Mouse (Mus musculus) lung, adult 18-20 months (tissue): ENCODE results near the gene Gm15155.
"Not testable (repeated sequence)": the region's sequence is repeated elsewhere in the genome, so short reads cannot be mapped to it uniquely, and the experiment has no call there.

Experiments
- DNase-seq, 2 experiments: peaks; one replicate each; pipeline ENCODE4 v3.0.0; 2022; ENCODE audit warnings: mixed read lengths in 2 of 2

Gene Gm15155

GRCm38 (mm10) chrX:155624341-155624841, at the start of gene Gm15155:
Gene Gm15155, plus strand, starts transcription at chrX:155624741.
- no peak for DNase-seq

GRCm38 (mm10) chrX:155579791-155580190, 44.8 kb upstream of the Gm15155 start:
- DNase-seq, result no peak

- no peak for DNase-seq
Measured at GRCm38 (mm10) chrX:155584586-155584985, 40.0 kb upstream of the Gm15155 start.

- DNase-seq, result no peak
Measured at GRCm38 (mm10) chrX:155591490-155591889, 33.1 kb upstream of the Gm15155 start.

GRCm38 (mm10) chrX:155592467-155592866, 32.1 kb upstream of the Gm15155 start:
- DNase-seq, result no peak

- no peak for DNase-seq
Measured at GRCm38 (mm10) chrX:155594685-155595084, 29.9 kb upstream of the Gm15155 start.

- no peak for DNase-seq
Measured at GRCm38 (mm10) chrX:155596390-155596789, 28.2 kb upstream of the Gm15155 start.

- DNase-seq, result no peak
Measured at GRCm38 (mm10) chrX:155601196-155601595, 23.3 kb upstream of the Gm15155 start.

GRCm38 (mm10) chrX:155622527-155622926, 2.0 kb upstream of the Gm15155 start:
- DNase-seq, result no peak

- DNase-seq, result no peak
Measured at GRCm38 (mm10) chrX:155622961-155623599, 1.5 kb upstream of the Gm15155 start.

- no peak for DNase-seq
Measured at GRCm38 (mm10) chrX:155623701-155624281, 750 bp upstream of the Gm15155 start, which contains the start of gene Ptchd1. Gene Ptchd1, minus strand, starts transcription at chrX:155623814.

- DNase-seq, result no peak
Measured at GRCm38 (mm10) chrX:155624895-155625294, 354 bp downstream of the Gm15155 start.

GRCm38 (mm10) chrX:155625671-155626196, 1.2 kb downstream of the Gm15155 start:
- DNase-seq, result no peak

GRCm38 (mm10) chrX:155643975-155644374, 19.4 kb downstream of the Gm15155 start:
- no peak for DNase-seq

- DNase-seq, result no peak
Measured at GRCm38 (mm10) chrX:155645975-155646374, 21.4 kb downstream of the Gm15155 start.

- DNase-seq, result no peak
Measured at GRCm38 (mm10) chrX:155657971-155658370, 33.4 kb downstream of the Gm15155 start.

GRCm38 (mm10) chrX:155690440-155690839, 65.9 kb downstream of the Gm15155 start:
- not testable (repeated sequence) for DNase-seq

GRCm38 (mm10) chrX:155724157-155724556, 99.6 kb downstream of the Gm15155 start:
- no peak for DNase-seq

GRCm38 (mm10) chrX:155728387-155728786, 103.8 kb downstream of the Gm15155 start:
- DNase-seq, result no peak

- no peak for DNase-seq
Measured at GRCm38 (mm10) chrX:155888118-155888517, 263.6 kb downstream of the Gm15155 start.

GRCm38 (mm10) chrX:155900040-155900439, 275.5 kb downstream of the Gm15155 start:
- DNase-seq, result no peak

- no peak for DNase-seq
Measured at GRCm38 (mm10) chrX:155901742-155902141, 277.2 kb downstream of the Gm15155 start.

- no peak for DNase-seq
Measured at GRCm38 (mm10) chrX:155903108-155903507, 278.6 kb downstream of the Gm15155 start.

- DNase-seq, result no peak
Measured at GRCm38 (mm10) chrX:156009756-156010155, 385.2 kb downstream of the Gm15155 start.
